Comparison of ENCODE assay signal across 9 mouse cellular contexts in genomic region chr10:80421651-80422472, GRCm38 (mm10). TPM values are rescaled to one million over a fixed set of nuclear protein-coding genes. Genes with fewer than 3 reads are reported as not detected.
DNase-seq lines count a peak whose midpoint lies in the region; ATAC-seq and TF ChIP-seq lines count a peak whose summit lies in the region.
"Had no signal": no experiment of that assay in that cellular context is flagged by ENCODE, and none has a peak within 500 bp of the region (broad histone marks: within the 10 kb centered on the region; RNA-seq: fewer than 3 reads in every experiment).

No protein-coding gene starts in this region.

- no peak for DNase-seq in heart, postnatal 10 days
- DNase-seq in kidney, postnatal 25 days: no peak
- DNase-seq in lung, adult 18-20 months: no peak

- peaks cover 95% of the 10 kb centered on the region for H3K36me3 ChIP-seq in heart, embryonic 13.5 days
- H3K36me3 ChIP-seq in intestine, embryonic 16.5 days (ENCODE audit: control insufficient read depth, insufficient read depth, low read length): peaks cover 47% of the 10 kb centered on the region
- H3K36me3 ChIP-seq in small intestine, adult 2 months (ENCODE audit: control insufficient read depth, insufficient read depth, low read length): peaks cover 45% of the 10 kb centered on the region

- peak overlapping the region; percentile 58; the same call in 1 of the 2 replicates for H3K9ac ChIP-seq in heart, embryonic 13.5 days
- H3K9ac ChIP-seq in intestine, embryonic 16.5 days (ENCODE audit: low read depth, low read length): no peak overlapping the region
- H3K9ac ChIP-seq: embryonic facial prominence, embryonic 15.5 days had no signal

- intact Hi-C loops in heart, postnatal 10 days (cut with DNase I): no loop called here

- no peak for TF ChIP-seq CTCF in bone marrow, adult 2 months (IDR thresholded peaks at IDR 0.05; ENCODE audit: control insufficient read depth, insufficient read depth, low read length)
- TF ChIP-seq CTCF in small intestine, adult 2 months (IDR thresholded peaks at IDR 0.05; ENCODE audit: extremely low read depth, insufficient read length, insufficient replicate concordance, low read depth, low read length): no peak

- WGBS in heart, embryonic 13.5 days: 79% methylated on average over 9 of the region's 9 CpGs
- 62% methylated on average over 9 of the region's 9 CpGs for WGBS in bone marrow, adult 2 months
- WGBS in intestine, embryonic 16.5 days: 69% methylated on average over 9 of the region's 9 CpGs
- 40% methylated on average over 9 of the region's 9 CpGs for WGBS in small intestine, adult 2 months

- TF ChIP-seq POLR2A in bone marrow, adult 2 months (IDR thresholded peaks at IDR 0.05; ENCODE audit: borderline replicate concordance, control insufficient read depth, low read depth, low read length): peak; percentile 34; the same call in 1 of the 2 replicates
- no peak; the same call in 1 of the 2 replicates for TF ChIP-seq POLR2A in small intestine, adult 2 months (IDR thresholded peaks at IDR 0.05; ENCODE audit: low read depth, low read length)

- H3K9me3 ChIP-seq in heart, embryonic 13.5 days: 0 out of 2 replicates have a peak, but pooled peaks cover 5% of the 10 kb centered on the region
- no peaks in the 10 kb centered on the region for H3K9me3 ChIP-seq in intestine, embryonic 16.5 days (ENCODE audit: control insufficient read depth, low read length)

- no peaks in the 10 kb centered on the region for H3K27me3 ChIP-seq in heart, embryonic 13.5 days (replicated peaks)
- no peaks in the 10 kb centered on the region for H3K27me3 ChIP-seq in intestine, embryonic 16.5 days (replicated peaks; ENCODE audit: control insufficient read depth, insufficient read depth, low read length)
- H3K27me3 ChIP-seq in small intestine, adult 2 months (ENCODE audit: control insufficient read depth, insufficient read depth, low read length): no peaks in the 10 kb centered on the region
- H3K27me3 ChIP-seq: embryonic facial prominence, embryonic 15.5 days had no signal

- ATAC-seq in heart, embryonic 13.5 days (ENCODE audit: extremely low read depth, insufficient number of reproducible peaks, low FRiP score, low TSS enrichment): no peak
- ATAC-seq in intestine, embryonic 16.5 days: peak; percentile 73
- ATAC-seq in inflammation-experienced regulatory T-cells, adult 6 months: no peak

- peaks cover 56% of the 10 kb centered on the region for H3K4me1 ChIP-seq in heart, embryonic 13.5 days
- H3K4me1 ChIP-seq in bone marrow, adult 2 months (ENCODE audit: control insufficient read depth, insufficient read depth, low read length): peaks cover 3% of the 10 kb centered on the region; the same call in 1 of the 2 replicates
- H3K4me1 ChIP-seq in intestine, embryonic 16.5 days (ENCODE audit: control insufficient read depth, insufficient read depth, low read length): peaks cover 53% of the 10 kb centered on the region
- H3K4me1 ChIP-seq in small intestine, adult 2 months (ENCODE audit: control insufficient read depth, insufficient read depth, insufficient read length, low read length): peaks cover 57% of the 10 kb centered on the region

- H3K4me3 ChIP-seq in heart, embryonic 13.5 days: no peak overlapping the region
- H3K4me3 ChIP-seq in bone marrow, adult 2 months (replicated peaks; ENCODE audit: control insufficient read depth, low read depth, low read length): peak overlapping the region; percentile 23
- H3K4me3 ChIP-seq in intestine, embryonic 16.5 days (ENCODE audit: low read length): no peak overlapping the region
- peak overlapping the region; percentile 27 for H3K4me3 ChIP-seq in small intestine, adult 2 months (ENCODE audit: low read depth, low read length)
- H3K4me3 ChIP-seq: embryonic facial prominence, embryonic 15.5 days had no signal

- peak overlapping the region; percentile 2; the same call in 1 of the 2 replicates for H3K4me2 ChIP-seq in heart, embryonic 13.5 days
- H3K4me2 ChIP-seq in intestine, embryonic 16.5 days (ENCODE audit: low read depth, low read length): no peak overlapping the region
- H3K4me2 ChIP-seq: embryonic facial prominence, embryonic 15.5 days had no signal

- H3K27ac ChIP-seq in heart, embryonic 13.5 days (replicated peaks): 0 out of 2 replicates have a peak overlapping the region, but pooled peaks have one; percentile 33
- H3K27ac ChIP-seq in bone marrow, adult 2 months (ENCODE audit: control insufficient read depth, insufficient read depth, low read depth, low read length, poor library complexity): peak overlapping the region; percentile 89
- peak overlapping the region; percentile 70 for H3K27ac ChIP-seq in intestine, embryonic 16.5 days (ENCODE audit: low read length)
- H3K27ac ChIP-seq in small intestine, adult 2 months (ENCODE audit: insufficient read depth, low read depth, low read length): peak overlapping the region; percentile 69
- H3K27ac ChIP-seq: embryonic facial prominence, embryonic 15.5 days had no signal

RNA-seq across cellular contexts. Expression of gene Tcf3, which starts 11.6 kb away (rescaled TPM):
- polyA plus RNA-seq in heart, embryonic 13.5 days (2015; fragmentation: Nextera tagmentation; extraction: Ambion mirVana): 55.9 and 57.6 TPM in 2 replicates
- total RNA-seq in heart, postnatal 10 days (2021): 10 to 100 TPM; 40.3 to 51.8 TPM
- polyA plus RNA-seq in bone marrow, adult 2 months (2011; ENCODE audit: insufficient read depth, insufficient read length, low replicate concordance, missing spikeins): 70.7 and 138 TPM in 2 replicates
- polyA plus RNA-seq in intestine, embryonic 16.5 days (2015; fragmentation: Nextera tagmentation; extraction: Ambion mirVana): 62.7 and 62.9 TPM in 2 replicates
- polyA plus RNA-seq in small intestine, adult 2 months (2012; rRNA removed): 45.6 and 101 TPM in 2 replicates
- polyA plus RNA-seq in inflammation-experienced regulatory T-cells, adult 6 months (2017; shearing (Covaris generic)): 1 to 10 TPM; 6.7 to 8.2 (median 7.9) TPM

RNA-seq across cellular contexts. Expression of gene Uqcr11, which starts 15.2 kb away (rescaled TPM):
- 1,246 and 1,505 TPM in 2 replicates for polyA plus RNA-seq in heart, embryonic 13.5 days (2015; fragmentation: Nextera tagmentation; extraction: Ambion mirVana)
- 1,000 to 10,000 TPM; 1,658 to 1,691 TPM for total RNA-seq in heart, postnatal 10 days (2021)
- polyA plus RNA-seq in bone marrow, adult 2 months (2011; ENCODE audit: insufficient read depth, insufficient read length, low replicate concordance, missing spikeins): 190 and 222 TPM in 2 replicates
- 1,179 and 1,252 TPM in 2 replicates for polyA plus RNA-seq in intestine, embryonic 16.5 days (2015; fragmentation: Nextera tagmentation; extraction: Ambion mirVana)
- polyA plus RNA-seq in small intestine, adult 2 months (2012; rRNA removed): 2,051 and 2,588 TPM in 2 replicates
- polyA plus RNA-seq in inflammation-experienced regulatory T-cells, adult 6 months (2017; shearing (Covaris generic)): 100 to 1,000 TPM; 289 to 335 (median 330) TPM

RNA-seq across cellular contexts. Expression of gene Mbd3, which starts 22.5 kb away (rescaled TPM):
- polyA plus RNA-seq in heart, embryonic 13.5 days (2015; fragmentation: Nextera tagmentation; extraction: Ambion mirVana): 170 and 182 TPM in 2 replicates
- total RNA-seq in heart, postnatal 10 days (2021): 100 to 1,000 TPM; 102 to 105 TPM
- polyA plus RNA-seq in bone marrow, adult 2 months (2011; ENCODE audit: insufficient read depth, insufficient read length, low replicate concordance, missing spikeins): 53.0 and 82.0 TPM in 2 replicates
- 133 and 144 TPM in 2 replicates for polyA plus RNA-seq in intestine, embryonic 16.5 days (2015; fragmentation: Nextera tagmentation; extraction: Ambion mirVana)
- 55.1 and 85.7 TPM in 2 replicates for polyA plus RNA-seq in small intestine, adult 2 months (2012; rRNA removed)
- 10 to 100 TPM; 19.2 to 30.4 (median 25.9) TPM for polyA plus RNA-seq in inflammation-experienced regulatory T-cells, adult 6 months (2017; shearing (Covaris generic))

RNA-seq across cellular contexts. Expression of gene Mex3d, which starts 34.4 kb away (rescaled TPM):
- 3.8 and 4.5 TPM in 2 replicates for polyA plus RNA-seq in heart, embryonic 13.5 days (2015; fragmentation: Nextera tagmentation; extraction: Ambion mirVana)
- total RNA-seq in heart, postnatal 10 days (2021): 10 to 100 TPM; 12.7 to 16.1 TPM
- polyA plus RNA-seq in bone marrow, adult 2 months (2011; ENCODE audit: insufficient read depth, insufficient read length, low replicate concordance, missing spikeins): 1.4 and 1.7 TPM in 2 replicates
- 1.9 and 2.7 TPM in 2 replicates for polyA plus RNA-seq in intestine, embryonic 16.5 days (2015; fragmentation: Nextera tagmentation; extraction: Ambion mirVana)
- polyA plus RNA-seq in small intestine, adult 2 months (2012; rRNA removed): 10.3 and 20.6 TPM in 2 replicates
- polyA plus RNA-seq in inflammation-experienced regulatory T-cells, adult 6 months (2017; shearing (Covaris generic)): 1 to 10 TPM in 1 of 3 experiments, under 1 TPM in 2; 0.79 to 1.3 (median 0.79) TPM

Comparison
In these comparisons a context has a peak if more than half of its experiments do, and no peak if none do; other contexts are left out.
1. H3K27ac ChIP-seq: peak in every context shown above with its lines; median percentile 89 in bone marrow, adult 2 months; 70 in intestine, embryonic 16.5 days; 69 in small intestine, adult 2 months; 33 in heart, embryonic 13.5 days.
2. H3K4me3 ChIP-seq: peak in bone marrow, adult 2 months (single experiment) and small intestine, adult 2 months (single experiment); none in heart, embryonic 13.5 days (single experiment) and intestine, embryonic 16.5 days (single experiment).